Mouse (Mus musculus) ES-Bruce4 (cell line): Measurements from ENCODE around the gene Peak1.

ENCODE experiments used
- CTCF ChIP-seq: IDR thresholded peaks from one replicate; pipeline ENCODE4 v1.8.1; 2011; ENCODE audit warnings: low read depth, low read length
- EP300 ChIP-seq: IDR thresholded peaks from 2 replicates; pipeline ENCODE4 v1.6.1; 2011; ENCODE audit warnings: low read depth, low read length; ENCODE audit not compliant: insufficient read depth
- POLR2A ChIP-seq: IDR thresholded peaks from one replicate; pipeline ENCODE4 v1.8.1; 2011; ENCODE audit warnings: low read length; ENCODE audit not compliant: insufficient read depth

DNA sequence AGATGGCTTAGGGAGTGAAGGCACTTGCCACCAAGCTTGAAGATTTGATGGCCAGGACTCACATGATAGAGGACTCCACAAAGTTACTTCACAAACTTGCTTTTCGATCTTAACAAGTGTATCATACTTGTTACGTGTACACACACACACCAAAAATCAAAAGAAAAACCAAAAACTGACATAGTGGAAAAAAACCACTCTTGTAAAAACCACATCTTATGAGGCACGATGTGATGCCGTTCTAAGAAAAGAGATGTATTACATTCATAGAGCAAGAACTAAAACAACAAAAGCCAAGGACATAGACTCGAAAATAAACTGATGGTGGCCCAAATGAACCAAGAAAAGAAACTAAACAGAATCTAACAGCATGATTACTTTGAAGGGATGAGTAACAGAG lies 92.1 kb downstream of the Peak1 start:
- TF ChIP-seq CTCF, result no peak
- TF ChIP-seq POLR2A, result no peak
- no peak for TF ChIP-seq EP300
